ENCODE assay signal across 32 mouse cellular contexts in the genomic region with DNA sequence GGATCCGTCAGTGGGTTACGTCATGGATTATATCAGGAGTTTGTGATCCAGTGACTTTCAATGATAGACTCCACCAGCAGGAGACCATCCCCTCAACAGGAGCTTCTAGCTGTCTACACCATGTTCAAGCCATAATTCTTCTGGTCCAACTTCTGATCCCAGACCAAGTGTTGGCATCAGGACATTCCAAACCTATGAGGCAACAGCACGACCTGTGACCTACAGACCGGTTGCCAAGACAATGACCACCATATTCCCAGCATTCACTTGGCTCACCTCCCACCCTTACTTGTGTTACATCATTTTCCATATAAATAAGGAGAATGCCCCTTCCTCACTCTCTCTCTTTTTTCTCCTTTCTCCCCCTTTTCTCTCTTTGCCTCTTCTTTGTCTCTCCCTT.
DNase-seq lines count a peak whose midpoint lies in the region; ATAC-seq and TF ChIP-seq lines count a peak whose summit lies in the region.
"Had no signal": no experiment of that assay in that cellular context is flagged by ENCODE, and none has a peak within 500 bp of the region (broad histone marks: within the 10 kb centered on the region; RNA-seq: fewer than 3 reads in every experiment).

No protein-coding gene starts in this region.

- no peak overlapping the region for H3K4me2 ChIP-seq in intestine, postnatal 0 days (replicated peaks; ENCODE audit: low read depth)
- H3K4me2 ChIP-seq: embryonic facial prominence, embryonic 13.5 days; forebrain, embryonic 13.5 days; heart, embryonic 12.5 days; heart, embryonic 15.5 days; hindbrain, embryonic 14.5 days had no signal

- WGBS in intestine, postnatal 0 days, result 77% methylated on average over 4 of the region's 4 CpGs

- intact Hi-C loops in gastrocnemius, postnatal 14 days (cut with DNase I; ENCODE audit: low total_unique reads), result no loop called here

- H3K4me3 ChIP-seq in ES-E14 (ENCODE audit: insufficient read depth in 1 of 2, low read depth in 1 of 2, low read length in 2 of 2, poor library complexity in 1 of 2, severe bottlenecking in 1 of 2), result no peak overlapping the region
- H3K4me3 ChIP-seq in intestine, postnatal 0 days (ENCODE audit: low read depth, low read length), result no peak overlapping the region
- H3K4me3 ChIP-seq: embryonic facial prominence, embryonic 10.5 days; embryonic facial prominence, embryonic 13.5 days; erythroblast, embryonic 14.5 days; forebrain, embryonic 13.5 days; gastrocnemius, adult 2 months; heart, embryonic 12.5 days; heart, embryonic 15.5 days had no signal

- peaks cover 3 to 21% of the 10 kb centered on the region in 2 experiments for H3K4me1 ChIP-seq in ES-E14 (ENCODE audit: control insufficient read depth in 2 of 2, insufficient read depth in 2 of 2, low read length in 2 of 2, poor library complexity in 1 of 2)
- peaks cover 17% of the 10 kb centered on the region; the same call in 1 of the 2 replicates for H3K4me1 ChIP-seq in intestine, postnatal 0 days (replicated peaks; ENCODE audit: control insufficient read depth, insufficient read depth, low read length)

- no peak overlapping the region for H3K9ac ChIP-seq in ES-E14 (ENCODE audit: insufficient read depth, low read depth, low read length, poor library complexity, severe bottlenecking)
- H3K9ac ChIP-seq in intestine, postnatal 0 days (ENCODE audit: low read depth, low read length), result no peak overlapping the region
- H3K9ac ChIP-seq: embryonic facial prominence, embryonic 13.5 days; forebrain, embryonic 13.5 days; heart, embryonic 12.5 days; heart, embryonic 15.5 days; hindbrain, embryonic 14.5 days had no signal

- no peaks in the 10 kb centered on the region for H3K9me3 ChIP-seq in ES-E14 (ENCODE audit: control insufficient read depth, insufficient read depth, low read depth, low read length)
- no peaks in the 10 kb centered on the region for H3K9me3 ChIP-seq in intestine, postnatal 0 days (ENCODE audit: control insufficient read depth)
- H3K9me3 ChIP-seq: embryonic facial prominence, embryonic 10.5 days; embryonic facial prominence, embryonic 13.5 days; forebrain, embryonic 13.5 days; G1E; heart, embryonic 12.5 days; heart, embryonic 15.5 days had no signal

- no peak for TF ChIP-seq CTCF in intestine, postnatal 0 days (IDR thresholded peaks at IDR 0.05; ENCODE audit: low read depth)

- H3K36me3 ChIP-seq in ES-E14 (ENCODE audit: control insufficient read depth, insufficient read depth, low read length, poor library complexity, severe bottlenecking), result no peaks in the 10 kb centered on the region
- no peaks in the 10 kb centered on the region for H3K36me3 ChIP-seq in intestine, postnatal 0 days (ENCODE audit: control insufficient read depth, insufficient read depth)
- H3K36me3 ChIP-seq: embryonic facial prominence, embryonic 10.5 days; embryonic facial prominence, embryonic 13.5 days; G1E; heart, embryonic 12.5 days; heart, embryonic 15.5 days had no signal

- peak overlapping the region; percentile 95 for H3K27ac ChIP-seq in ES-E14 (ENCODE audit: insufficient read depth, low read depth, low read length, poor library complexity, severe bottlenecking)
- H3K27ac ChIP-seq in intestine, postnatal 0 days (ENCODE audit: low read depth, low read length), result no peak overlapping the region; the same call in 1 of the 2 replicates
- H3K27ac ChIP-seq: embryonic facial prominence, embryonic 13.5 days; forebrain, embryonic 13.5 days; gastrocnemius, adult 2 months; heart, embryonic 15.5 days; hindbrain, embryonic 14.5 days; hindbrain, postnatal 0 days had no signal

- ATAC-seq in intestine, postnatal 0 days, result peak; percentile 25; the same call in 1 of the 2 replicates
- ATAC-seq: CD4-positive, CD25-positive, alpha-beta regulatory T cell, adult 4 months; forebrain, embryonic 13.5 days; forebrain, embryonic 16.5 days; hindbrain, postnatal 0 days; inflammation-experienced regulatory T-cells, adult 6 months had no signal

- in situ Hi-C loops in ES-E14 (cut with MboI; ENCODE audit: low sequenced_read_pairs in 2 of 2, unreplicated experiment in 2 of 2), result no loop called here

- H3K27me3 ChIP-seq in intestine, postnatal 0 days (replicated peaks; ENCODE audit: control insufficient read depth, insufficient read depth, low read length), result no peaks in the 10 kb centered on the region
- H3K27me3 ChIP-seq: embryonic facial prominence, embryonic 13.5 days; forebrain, embryonic 13.5 days; heart, embryonic 12.5 days; heart, embryonic 15.5 days had no signal

- peak; percentile 65 for DNase-seq in 3T3-L1 (ENCODE audit: low read depth, low spot score)
- no peak for DNase-seq in ES-E14 (ENCODE audit: low read depth, low spot score)
- DNase-seq in adipocyte (ENCODE audit: low spot score), result peak; percentile 42
- no peak for DNase-seq in lung, postnatal 14 days
- DNase-seq in gastrocnemius, postnatal 14 days, result no peak
- DNase-seq in cerebellum, adult 18-20 months, result no peak
- DNase-seq: adrenal gland, adult 2 months; adrenal gland, postnatal 14 days; cerebellum, adult 11 months; cerebellum, adult 8-10 months; cerebellum, postnatal 10 days; cerebellum, postnatal 36 days; embryo, embryonic 11 days; gastrocnemius, adult 2 months; gastrocnemius, postnatal 25 days; heart, adult 18-20 months; heart, postnatal 10 days; heart, postnatal 36 days; kidney, adult 18-20 months had no signal

TF ChIP-seq in ES-E14, 5 proteins besides CTCF, POLR2A, EP300 and RAD21:
- no peak for TF ChIP-seq ZC3H11A (IDR thresholded peaks at IDR 0.05; ENCODE audit: borderline replicate concordance, low read depth, low read length)
- no peak for TF ChIP-seq CHD2 (IDR thresholded peaks at IDR 0.05; ENCODE audit: low read depth, low read length)
- no peak for TF ChIP-seq HCFC1 (IDR thresholded peaks at IDR 0.05; ENCODE audit: borderline replicate concordance, insufficient read depth, low read length)
- TF ChIP-seq MAFK (IDR thresholded peaks at IDR 0.05; ENCODE audit: insufficient read depth, low read depth, low read length), result no peak
- TF ChIP-seq ZNF384 (IDR thresholded peaks at IDR 0.05; ENCODE audit: low read depth, low read length), result no peak

Comparison
In these comparisons a context has a peak if more than half of its experiments do, and no peak if none do; other contexts are left out.
1. DNase-seq: peak in 3T3-L1 (single experiment) and adipocyte (single experiment); none in ES-E14 (single experiment), lung, postnatal 14 days (single experiment), gastrocnemius, postnatal 14 days (single experiment) and cerebellum, adult 18-20 months (0 of 2).